Mouse (Mus musculus): ENCODE data around the gene Ncoa4.

GRCm38 (mm10) chr14:32146578-32146977, 13.1 kb upstream of the Ncoa4 start:
- TF ChIP-seq CTCF (IDR thresholded peaks at IDR 0.05; ENCODE audit: extremely low read depth, insufficient read length, insufficient replicate concordance, low read depth, low read length) = no peak
- TF ChIP-seq POLR2A (IDR thresholded peaks at IDR 0.05; ENCODE audit: low read depth, low read length) = no peak

Measured in small intestine, adult 2 months (tissue).